Mouse (Mus musculus): Measurements from ENCODE around the gene Krt19.

The Krt19 gene

DNA sequence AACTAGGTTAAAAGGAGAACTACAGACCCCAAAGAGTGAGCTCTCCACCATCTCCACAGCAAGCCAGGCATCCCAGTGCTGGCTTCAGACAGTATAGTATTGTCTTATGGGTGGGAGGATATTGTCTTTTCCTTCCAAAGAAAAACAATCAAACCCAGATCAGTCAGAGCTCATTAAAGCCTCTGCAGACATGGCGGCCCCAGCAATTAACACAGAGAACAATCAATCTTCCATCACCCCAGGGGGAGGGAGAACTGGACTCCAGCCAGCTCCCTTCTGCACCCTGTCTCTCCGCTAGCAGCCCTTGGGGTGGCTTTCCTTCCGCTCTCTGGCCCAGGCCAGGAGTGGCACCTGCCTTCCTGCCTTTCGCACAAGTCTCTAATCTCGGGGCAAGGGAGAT lies 10.8 kb downstream of the Krt19 start:
- DNase-seq (ENCODE audit: low spot score in 2 of 2): no peak

DNA sequence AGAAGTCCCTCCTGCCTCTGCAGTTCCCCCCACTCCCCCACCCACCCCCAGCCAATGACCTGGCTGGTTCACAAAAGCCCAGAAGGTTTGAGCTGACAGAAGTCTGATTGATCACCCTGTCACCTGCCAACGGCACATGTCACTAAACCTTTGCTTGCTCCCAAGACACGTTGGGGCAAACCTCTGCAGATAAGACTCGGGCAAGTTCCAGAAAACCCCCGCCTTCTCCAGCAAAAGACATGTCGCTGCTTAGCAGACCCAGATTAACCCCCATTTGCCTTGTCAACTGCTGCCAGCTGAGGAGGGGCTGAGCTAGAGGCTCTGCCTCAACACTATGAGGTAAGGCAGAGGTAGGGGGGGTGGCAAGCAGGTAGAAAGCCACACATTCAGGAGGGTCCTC lies 11.9 kb downstream of the Krt19 start:
- DNase-seq (ENCODE audit: low spot score in 2 of 2): no peak

DNA sequence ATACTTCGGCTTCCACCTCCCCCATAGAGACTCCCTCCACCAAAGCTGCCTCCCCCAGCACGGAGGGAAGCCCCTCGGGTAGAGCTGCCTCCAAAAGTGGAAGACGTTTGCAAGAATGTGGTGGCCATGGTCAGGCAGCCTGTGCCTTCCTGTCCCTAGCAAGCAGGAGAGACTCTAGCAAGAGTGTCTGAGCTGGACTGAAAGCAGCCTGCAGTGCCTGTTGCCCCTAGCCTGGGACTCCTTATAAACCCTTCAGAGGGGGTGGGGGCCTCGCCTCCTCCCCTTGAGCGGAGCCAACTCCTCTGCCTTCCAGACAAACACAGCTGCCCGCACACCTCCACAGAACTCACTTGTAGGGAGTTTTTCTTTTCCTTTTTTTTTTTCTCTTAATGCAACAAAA lies 12.7 kb downstream of the Krt19 start, which contains the start of gene Krt15:
Gene Krt15 (minus strand): TSS at position 198 of the 400 bp plus-strand sequence.
- no peak for DNase-seq (ENCODE audit: low spot score in 2 of 2)

DNA sequence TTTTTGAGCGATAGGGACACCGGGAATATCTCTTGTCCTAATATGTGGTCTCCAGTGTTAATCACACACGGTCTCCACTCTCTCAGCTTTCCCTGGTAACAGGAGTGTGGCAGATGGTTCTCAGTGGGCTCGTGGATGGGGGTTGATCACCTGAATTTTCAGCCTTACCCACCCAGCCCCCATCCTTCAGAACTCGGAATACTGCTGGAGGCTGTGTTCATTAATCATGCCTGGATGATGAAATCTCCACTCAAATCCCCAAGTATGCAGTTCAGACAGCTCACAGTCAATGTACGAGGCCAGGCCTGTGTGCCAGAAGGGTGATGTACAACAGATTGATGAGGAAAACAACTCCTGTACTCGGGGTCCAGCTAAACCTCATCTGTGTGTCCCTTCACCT lies 23.6 kb downstream of the Krt19 start:
- DNase-seq (ENCODE audit: low spot score in 2 of 2): no peak

DNA sequence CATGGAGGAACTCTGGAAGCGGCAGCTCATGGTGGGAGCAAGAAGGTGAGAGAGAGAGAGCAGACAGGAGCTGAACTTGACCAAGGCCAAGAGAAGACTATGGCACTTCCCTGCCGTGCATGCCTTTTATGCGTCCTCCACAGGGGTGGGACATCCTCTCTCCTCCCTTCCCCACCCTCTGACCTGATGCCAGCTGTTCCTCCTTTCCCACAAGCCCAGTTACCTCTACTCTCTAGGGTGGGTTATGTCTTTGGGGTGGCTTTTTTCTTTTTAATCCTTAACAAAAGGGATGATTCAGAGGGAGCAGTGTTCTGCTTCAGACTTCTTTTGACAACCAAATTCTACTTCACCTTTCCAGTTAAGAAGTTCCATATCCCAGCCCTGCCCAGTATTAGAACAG lies 27.0 kb downstream of the Krt19 start, which contains the start of gene Krt13:
Gene Krt13 (minus strand): TSS at position 101 of the 400 bp plus-strand sequence.
- DNase-seq (ENCODE audit: low spot score in 2 of 2): no peak

DNA sequence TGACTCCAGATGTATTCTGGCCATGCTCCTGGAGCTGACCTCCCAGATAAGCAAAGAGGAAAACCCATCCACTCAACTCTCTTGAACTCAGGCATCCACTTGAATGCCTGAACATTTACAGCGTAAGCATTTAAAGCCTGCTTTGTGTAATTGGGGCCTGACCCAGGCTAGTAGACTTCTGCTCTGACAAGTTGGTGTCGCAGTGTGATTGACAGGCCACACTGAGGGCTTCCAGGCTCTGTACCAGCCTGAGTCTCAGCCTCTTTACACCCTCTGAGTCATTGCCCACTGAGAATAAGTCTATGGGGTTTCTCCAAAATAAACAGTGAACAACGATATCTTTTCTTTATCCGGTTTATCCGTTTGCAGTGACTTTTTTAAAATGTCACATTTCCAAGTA lies 28.1 kb downstream of the Krt19 start:
- no peak for DNase-seq (ENCODE audit: low spot score in 2 of 2)

DNA sequence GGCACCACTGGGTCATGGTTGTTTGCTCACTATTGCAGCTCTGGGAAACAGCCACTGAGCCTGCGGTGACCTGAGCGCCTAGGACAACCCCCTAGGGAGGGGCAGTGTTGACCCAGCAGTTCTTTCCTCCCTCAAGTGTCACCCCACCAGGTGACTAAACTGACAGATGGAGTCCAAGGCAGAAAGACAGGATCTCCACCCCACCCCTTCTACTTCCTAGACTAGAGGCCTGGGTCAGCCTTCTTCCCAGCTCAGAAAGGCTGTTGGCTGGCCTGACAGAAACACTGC lies 34.8 kb downstream of the Krt19 start:
- DNase-seq (ENCODE audit: low spot score in 2 of 2): no peak

DNA sequence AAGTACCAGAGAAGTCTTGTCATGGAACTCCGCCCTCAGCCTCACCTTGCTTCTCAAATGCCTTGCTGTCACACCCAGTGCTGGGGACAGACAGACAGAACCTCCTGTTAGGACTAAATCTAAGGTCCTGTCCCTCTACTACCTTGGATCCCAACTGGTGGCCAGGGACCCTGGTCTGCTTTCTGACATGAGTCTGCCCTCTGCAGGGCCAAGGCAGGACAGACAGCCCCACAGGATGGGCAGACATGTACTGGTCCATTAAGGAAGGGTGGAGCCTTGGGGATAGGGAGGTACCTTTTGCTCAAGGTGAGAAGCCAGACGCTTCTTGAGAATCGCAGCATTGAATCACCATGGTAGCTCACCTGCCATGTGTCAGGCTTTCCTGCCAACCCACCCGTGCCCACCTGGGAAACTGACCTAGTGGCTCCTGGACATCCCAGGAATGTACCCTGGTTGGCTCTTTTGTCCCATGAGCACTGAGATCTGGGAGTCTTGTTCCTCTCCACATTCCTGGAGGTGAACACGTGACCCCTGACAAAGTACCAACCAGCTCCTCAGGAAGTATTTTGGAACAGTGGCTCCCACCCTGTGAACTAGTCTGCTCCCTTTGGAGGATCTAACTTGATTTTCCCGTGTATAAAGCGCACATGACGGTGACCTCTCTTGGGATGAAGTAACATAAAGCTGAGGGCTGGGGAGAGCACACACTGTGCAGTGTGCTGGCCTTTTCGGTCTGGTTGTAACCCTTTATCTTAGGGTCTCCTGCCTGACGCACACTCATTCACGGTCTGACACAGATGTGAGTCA lies 35.3 kb downstream of the Krt19 start:
- DNase-seq (ENCODE audit: low spot score in 2 of 2): no peak

DNA sequence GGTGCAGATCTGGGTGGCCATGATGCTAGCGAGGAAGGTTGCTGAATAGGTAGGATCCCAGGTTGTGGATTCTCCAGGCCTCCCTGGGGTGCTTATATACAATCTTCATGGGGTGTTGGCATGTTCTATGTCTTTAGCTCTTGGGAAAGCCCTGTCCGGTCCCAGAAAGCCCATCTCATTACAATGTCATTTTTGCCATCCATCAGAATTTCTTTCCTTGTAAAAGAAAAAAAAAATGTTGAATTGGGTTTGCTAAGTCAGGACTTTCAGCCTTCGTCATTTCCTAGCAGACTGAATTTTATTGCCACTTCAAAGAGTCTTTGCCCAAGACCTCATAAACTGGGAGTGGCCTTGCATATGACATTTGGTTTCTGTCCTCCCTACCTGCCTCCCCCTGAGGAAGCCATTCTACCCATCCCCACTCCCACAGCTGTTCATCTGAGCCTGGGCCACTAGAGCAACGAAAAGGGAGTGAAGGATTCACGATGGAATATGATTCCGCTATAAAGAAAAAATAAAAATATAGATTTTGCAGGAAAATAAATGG lies 42.8 kb downstream of the Krt19 start, which contains the start of gene Krt36:
Gene Krt36 (minus strand): TSS at position 51 of the 547 bp plus-strand sequence.
- DNase-seq (ENCODE audit: low spot score in 2 of 2): no peak

DNA sequence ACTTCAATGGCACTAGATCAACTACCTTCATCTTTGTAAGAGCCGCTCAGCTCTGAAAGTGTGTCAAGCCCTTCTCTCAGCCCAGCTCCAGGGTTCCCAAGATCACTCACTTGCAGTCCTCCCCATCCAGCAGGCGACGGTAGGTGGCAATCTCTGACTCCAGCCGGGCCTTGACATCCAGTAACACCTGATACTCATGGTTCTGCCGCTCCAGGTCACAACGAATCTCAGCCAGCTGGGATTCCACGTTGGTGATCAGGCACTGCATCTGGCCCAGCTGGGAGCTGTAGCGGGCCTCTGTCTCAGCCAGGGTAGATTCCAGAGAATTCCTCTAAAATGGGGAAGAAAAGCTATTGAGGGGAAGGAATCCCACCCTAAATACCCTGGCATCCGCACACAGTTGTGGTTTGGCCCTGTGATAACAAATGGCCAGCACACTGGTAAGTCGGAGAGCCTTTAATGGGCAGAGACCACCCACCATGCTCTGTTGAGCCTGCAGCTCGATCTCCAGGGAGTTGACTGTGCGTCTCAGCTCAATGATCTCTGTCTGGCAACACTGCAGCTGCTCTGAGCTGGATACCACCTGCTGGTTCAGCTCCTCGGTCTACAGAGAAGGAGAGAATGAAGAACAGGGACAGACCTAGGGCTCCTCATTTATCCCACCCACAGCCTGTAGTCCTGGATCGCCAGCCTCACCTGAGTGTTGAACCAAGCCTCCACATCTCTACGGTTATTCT lies 45.6 kb downstream of the Krt19 start:
- DNase-seq (ENCODE audit: low spot score in 2 of 2): no peak

DNA sequence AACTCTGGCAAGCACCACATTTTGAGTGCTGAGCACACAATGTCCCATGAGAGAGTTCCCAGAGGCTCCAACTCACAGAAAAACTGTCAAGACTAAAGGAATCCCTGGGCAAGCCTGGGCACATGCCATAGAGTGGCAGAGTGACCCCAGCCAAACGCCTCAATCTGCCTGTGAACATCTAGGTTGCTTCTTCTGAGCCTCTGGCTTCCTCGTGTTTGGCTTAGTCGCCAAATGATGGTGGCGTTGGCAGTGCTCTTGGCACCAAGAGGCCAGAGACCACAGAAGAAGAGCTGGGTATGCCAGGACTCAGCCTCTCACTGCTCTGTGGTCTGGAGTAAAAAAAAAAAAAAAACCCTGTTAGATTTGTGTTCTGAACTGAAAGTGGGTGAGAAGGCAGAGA lies 48.1 kb downstream of the Krt19 start:
- DNase-seq (ENCODE audit: low spot score in 2 of 2): no peak

DNA sequence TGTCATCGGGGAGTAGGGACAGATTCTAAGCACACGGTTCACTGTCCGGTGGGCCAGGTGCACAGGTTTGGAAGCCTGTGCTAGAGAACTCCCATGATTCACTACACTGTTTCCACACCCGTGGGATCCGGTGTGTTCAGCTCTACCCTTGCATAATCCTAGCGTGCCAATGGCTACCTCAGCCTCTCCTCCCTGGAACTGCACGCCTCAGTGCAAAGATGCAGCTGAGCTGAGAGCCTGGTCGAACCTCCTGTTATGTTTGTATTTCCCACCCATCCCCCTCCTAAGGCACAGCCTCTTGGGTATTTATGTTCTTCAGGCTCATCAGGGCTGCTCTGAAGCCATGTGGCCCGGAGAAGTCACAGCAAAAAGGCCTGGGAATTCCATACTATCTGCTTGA lies 50.6 kb downstream of the Krt19 start:
- DNase-seq (ENCODE audit: low spot score in 2 of 2): no peak

DNA sequence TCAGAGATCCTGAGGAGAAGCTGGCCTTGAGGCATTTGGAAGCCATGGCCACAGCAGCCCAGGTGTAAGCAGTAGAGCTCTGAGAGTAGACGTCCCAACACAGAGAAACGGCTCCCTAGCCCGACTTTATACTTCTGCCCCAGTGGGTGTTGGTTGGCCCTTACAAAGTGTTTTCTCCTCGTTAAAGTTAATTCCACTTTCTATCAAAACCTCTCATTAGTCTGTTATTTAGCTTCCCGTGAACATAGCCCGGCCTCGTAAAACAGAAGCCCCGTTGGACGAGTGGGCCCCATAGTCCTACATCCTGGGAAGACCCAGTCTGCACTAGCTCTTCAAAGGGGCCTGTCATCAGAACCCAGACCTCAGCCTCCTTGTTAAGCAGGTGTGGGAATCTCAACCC lies 52.3 kb downstream of the Krt19 start, which contains the start of gene Krt35:
Gene Krt35 (minus strand): TSS at position 101 of the 400 bp plus-strand sequence.
- no peak for DNase-seq (ENCODE audit: low spot score in 2 of 2)
